Mouse (Mus musculus): ENCODE measurements around the gene Trib3. TPM values are rescaled to one million over a fixed set of nuclear protein-coding genes. Genes with fewer than 3 reads are reported as not detected.
"Not testable (repeated sequence)": the region's sequence is repeated elsewhere in the genome, so short reads cannot be mapped to it uniquely, and the experiment has no call there.

Gene Trib3
- polyA plus RNA-seq, 1 experiment: 2.4 TPM

- no peak for DNase-seq (ENCODE audit: low spot score)
These were observed 30.8 kb downstream of the Trib3 start for GRCm38 (mm10) chr2:152312996-152313395.

GRCm38 (mm10) chr2:152307186-152307585, 36.6 kb downstream of the Trib3 start:
- no peak for DNase-seq (ENCODE audit: low spot score)

- no peak for DNase-seq (ENCODE audit: low spot score)
These were observed 38.4 kb downstream of the Trib3 start for GRCm38 (mm10) chr2:152305480-152305879.

GRCm38 (mm10) chr2:152303781-152304180, 40.1 kb downstream of the Trib3 start:
- DNase-seq (ENCODE audit: low spot score): no peak

GRCm38 (mm10) chr2:152302862-152303261, 41.0 kb downstream of the Trib3 start:
- DNase-seq (ENCODE audit: low spot score): no peak

- no peak for DNase-seq (ENCODE audit: low spot score)
These were observed 49.3 kb downstream of the Trib3 start for GRCm38 (mm10) chr2:152294541-152294940.

- peak; percentile 92 for DNase-seq (ENCODE audit: low spot score)
These were observed 49.9 kb downstream of the Trib3 start, which contains the start of gene Tbc1d20 for GRCm38 (mm10) chr2:152293727-152294475. Gene Tbc1d20, plus strand, starts transcription at chr2:152293828.

GRCm38 (mm10) chr2:152293179-152293726, 50.6 kb downstream of the Trib3 start:
- DNase-seq (ENCODE audit: low spot score): no peak

GRCm38 (mm10) chr2:152292475-152292874, 51.4 kb downstream of the Trib3 start:
- DNase-seq (ENCODE audit: low spot score): no peak

- not testable (repeated sequence) for DNase-seq (ENCODE audit: low spot score)
These were observed 54.2 kb downstream of the Trib3 start for GRCm38 (mm10) chr2:152289623-152290022.

GRCm38 (mm10) chr2:152288046-152288445, 55.8 kb downstream of the Trib3 start:
- DNase-seq (ENCODE audit: low spot score): no peak

- no peak for DNase-seq (ENCODE audit: low spot score)
These were observed 56.3 kb downstream of the Trib3 start for GRCm38 (mm10) chr2:152287560-152287959.

Other genes with a start within 250 kb of the Trib3 start
- 44.9 and 46.3 TPM in 2 replicates for gene Srxn1, start 238.5 kb downstream of the Trib3 start, polyA plus RNA-seq (2012; rRNA removed)
- 2.3 and 2.8 TPM in 2 replicates for gene Tcf15, start 200.5 kb downstream of the Trib3 start, polyA plus RNA-seq (2012; rRNA removed)
- gene Csnk2a1, start 117.2 kb downstream of the Trib3 start, polyA plus RNA-seq (2012; rRNA removed): 53.8 and 58.6 TPM in 2 replicates
- 42.0 and 44.4 TPM in 2 replicates for gene Tbc1d20, start 50.2 kb downstream of the Trib3 start, polyA plus RNA-seq (2012; rRNA removed)
- gene Rbck1, start 11.4 kb downstream of the Trib3 start, polyA plus RNA-seq (2012; rRNA removed): 110 and 132 TPM in 2 replicates
- not detected in 2 replicates for gene Nrsn2, start 32.6 kb upstream of the Trib3 start, polyA plus RNA-seq (2012; rRNA removed)
- 8.6 and 12.6 TPM in 2 replicates for gene Sox12, start 54.0 kb upstream of the Trib3 start, polyA plus RNA-seq (2012; rRNA removed)
- gene Zcchc3, start 71.0 kb upstream of the Trib3 start, polyA plus RNA-seq (2012; rRNA removed): 8.7 and 9.7 TPM in 2 replicates
- 0.40 and 0.45 TPM in 2 replicates for gene 6820408C15Rik, start 71.6 kb upstream of the Trib3 start, polyA plus RNA-seq (2012; rRNA removed)
- gene Defb23, start 120.6 kb upstream of the Trib3 start, polyA plus RNA-seq (2012; rRNA removed): not detected in 2 replicates
- gene Defb20, start 133.0 kb upstream of the Trib3 start, polyA plus RNA-seq (2012; rRNA removed): not detected in 2 replicates
- gene Defb22, start 146.1 kb upstream of the Trib3 start, polyA plus RNA-seq (2012; rRNA removed): not detected in 2 replicates
- not detected in 2 replicates for gene Defb26, start 167.7 kb upstream of the Trib3 start, polyA plus RNA-seq (2012; rRNA removed)
- not detected in 2 replicates for gene Defb28, start 174.2 kb upstream of the Trib3 start, polyA plus RNA-seq (2012; rRNA removed)
- gene Defb29, start 196.1 kb upstream of the Trib3 start, polyA plus RNA-seq (2012; rRNA removed): not detected in 2 replicates
- not detected in 2 replicates for gene Gm17416, start 225.3 kb upstream of the Trib3 start, polyA plus RNA-seq (2012; rRNA removed)
- gene Defb21, start 228.7 kb upstream of the Trib3 start, polyA plus RNA-seq (2012; rRNA removed): not detected in 2 replicates
- not detected in 2 replicates for gene Defb19, start 236.3 kb upstream of the Trib3 start, polyA plus RNA-seq (2012; rRNA removed)

Measured in urinary bladder, adult 2 months (tissue).